Mouse (Mus musculus) myocyte (in vitro differentiated cells): ENCODE results near the gene Gemin8. TPM values are rescaled to one million over a fixed set of nuclear protein-coding genes. Genes with fewer than 3 reads are reported as not detected.

ENCODE experiments used
- H3K27me3 ChIP-seq: one replicate; pipeline ENCODE4 v1.6.1; 2011; ENCODE audit not compliant: control insufficient read depth, insufficient read depth, insufficient read length
- H3K36me3 ChIP-seq: one replicate; pipeline ENCODE4 v1.6.1; 2011; ENCODE audit not compliant: control insufficient read depth, insufficient read depth
- H3K4me2 ChIP-seq: one replicate; pipeline ENCODE4 v1.6.1; 2011; ENCODE audit warnings: low read depth, control low read depth
- H3K4me3 ChIP-seq: one replicate; pipeline ENCODE4 v1.5.1; 2011; ENCODE audit warnings: mild to moderate bottlenecking, control low read depth, moderate library complexity
- H3K79me2 ChIP-seq: one replicate; pipeline ENCODE4 v1.6.1; 2011; ENCODE audit not compliant: control insufficient read depth, insufficient read depth
- H3ac ChIP-seq: one replicate; pipeline ENCODE4 v1.6.1; 2011; ENCODE audit not compliant: control insufficient read depth, insufficient read length
- CEBPB ChIP-seq: IDR thresholded peaks from 2 replicates; pipeline ENCODE4 v1.6.1; 2011; ENCODE audit warnings: mild to moderate bottlenecking, moderate library complexity; ENCODE audit not compliant: poor library complexity, insufficient read depth, severe bottlenecking
- E2F4 ChIP-seq: IDR thresholded peaks from one replicate; pipeline ENCODE4 v1.6.1; 2011; ENCODE audit warnings: mild to moderate bottlenecking, control low read depth, moderate library complexity; ENCODE audit not compliant: insufficient read depth
- MAX ChIP-seq: IDR thresholded peaks from one replicate; pipeline ENCODE4 v1.6.1; 2011; ENCODE audit warnings: low read depth, mild to moderate bottlenecking, control low read depth
- MYOD1 ChIP-seq, 3 experiments: IDR thresholded peaks; one replicate each; pipeline ENCODE4 v1.6.1; 2011; ENCODE audit warnings: control low read depth in 2 of 3, low read depth in 2 of 3, mild to moderate bottlenecking in 2 of 3, moderate library complexity in 1 of 3; ENCODE audit not compliant: insufficient read length in 2 of 3, control insufficient read depth in 1 of 3
- MYOG ChIP-seq, 3 experiments: IDR thresholded peaks; one replicate each; pipeline ENCODE4 v1.6.1; 2011; ENCODE audit warnings: control low read depth in 2 of 3, low read depth in 2 of 3, mild to moderate bottlenecking in 2 of 3; ENCODE audit not compliant: insufficient read length in 2 of 3, control insufficient read depth in 1 of 3, insufficient read depth in 1 of 3
- POLR2A ChIP-seq: IDR thresholded peaks from one replicate; pipeline ENCODE4 v1.6.1; 2011; ENCODE audit warnings: low read depth, mild to moderate bottlenecking, control low read depth, moderate library complexity; ENCODE audit not compliant: insufficient read length
- POLR2AphosphoS2 ChIP-seq: IDR thresholded peaks from one replicate; pipeline ENCODE4 v1.6.1; 2011; ENCODE audit warnings: low read depth, control low read depth; ENCODE audit not compliant: insufficient read length
- REST ChIP-seq: IDR thresholded peaks from one replicate; pipeline ENCODE4 v1.6.1; 2011; ENCODE audit warnings: mild to moderate bottlenecking, control low read depth, moderate library complexity; ENCODE audit not compliant: insufficient read depth, insufficient read length
- SRF ChIP-seq: IDR thresholded peaks from one replicate; pipeline ENCODE4 v1.6.1; 2011; ENCODE audit warnings: low read depth; ENCODE audit not compliant: control insufficient read depth, insufficient read length
- TCF12 ChIP-seq: IDR thresholded peaks from one replicate; pipeline ENCODE4 v1.6.1; 2011; ENCODE audit warnings: mild to moderate bottlenecking, control low read depth; ENCODE audit not compliant: poor library complexity, insufficient read depth, severe bottlenecking
- TCF3 ChIP-seq: IDR thresholded peaks from one replicate; pipeline ENCODE4 v1.6.1; 2011; ENCODE audit warnings: low read depth, control low read depth; ENCODE audit not compliant: insufficient read length
- USF1 ChIP-seq: IDR thresholded peaks from one replicate; pipeline ENCODE4 v1.6.1; 2011; ENCODE audit warnings: low read depth, mild to moderate bottlenecking, control low read depth, moderate library complexity
- polyA plus RNA-seq: library from polyadenylated mRNA; unstranded; fragments of >200 nt; fragmentation: generic; extraction: Trizol; gene quantifications from one replicate; pipeline ENCODE4 v1.2.1, GENCODE M21; 2012; ENCODE audit warnings: missing spikeins

Gemin8 gene
- polyA plus RNA-seq, 1 experiment: 6.6 TPM

DNA sequence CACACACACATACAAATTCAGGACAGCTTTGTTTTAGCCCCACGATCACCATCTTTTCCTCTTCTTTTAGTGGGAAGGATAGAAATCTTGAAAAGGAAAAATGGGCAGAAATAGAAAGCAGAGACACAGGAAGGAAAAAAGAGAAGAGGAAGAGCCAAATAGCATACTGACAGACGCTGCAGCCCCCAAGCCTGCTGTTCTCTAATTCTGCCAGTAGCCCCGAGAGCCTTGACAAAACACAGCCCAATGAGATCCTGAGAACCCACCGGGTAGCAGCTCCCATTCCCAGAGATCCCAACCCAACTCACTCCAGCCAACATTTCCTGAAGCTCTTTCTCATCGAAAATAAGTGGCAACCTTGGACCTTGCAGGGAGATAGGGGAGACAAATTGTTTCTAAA is 49.1 kb downstream of the Gemin8 start:
- Histone ChIP-seq H3K4me3 (no peak overlapping the region), H3K4me2 (no peak overlapping the region), H3K36me3 (no peaks in the 10 kb centered on the region), H3K27me3 (no peaks in the 10 kb centered on the region), H3ac (no peak overlapping the region), H3K79me2 (no peaks in the 10 kb centered on the region)
- TF ChIP-seq MAX: no peak
- no peak for TF ChIP-seq TCF3
- no peak for TF ChIP-seq REST
- no peak for TF ChIP-seq SRF
- TF ChIP-seq MYOD1 (IDR thresholded peaks at IDR 0.05; ENCODE audit: control insufficient read depth in 1 of 3, insufficient read length in 2 of 3, low read depth in 2 of 3): no peak
- TF ChIP-seq CEBPB: no peak
- no peak for TF ChIP-seq E2F4
- no peak for TF ChIP-seq USF1
- no peak for TF ChIP-seq POLR2AphosphoS2
- no peak for TF ChIP-seq TCF12
- TF ChIP-seq MYOG (IDR thresholded peaks at IDR 0.05; ENCODE audit: control insufficient read depth in 1 of 3, insufficient read depth in 1 of 3, insufficient read length in 2 of 3, low read depth in 2 of 3): no peak
- TF ChIP-seq POLR2A: no peak

- Histone ChIP-seq H3ac (no peak overlapping the region), H3K27me3 (no peaks in the 10 kb centered on the region)
- no peak for TF ChIP-seq POLR2A
- no peak for TF ChIP-seq MYOG (IDR thresholded peaks at IDR 0.05; ENCODE audit: control insufficient read depth in 1 of 3, insufficient read depth in 1 of 3, insufficient read length in 2 of 3, low read depth in 2 of 3)
- TF ChIP-seq TCF3: no peak
- TF ChIP-seq MAX: no peak
- TF ChIP-seq TCF12: no peak
- TF ChIP-seq E2F4: no peak
- TF ChIP-seq REST: no peak
These were observed 56.6 kb downstream of the Gemin8 start for GRCm38 (mm10) chrX:166226856-166227255.

DNA sequence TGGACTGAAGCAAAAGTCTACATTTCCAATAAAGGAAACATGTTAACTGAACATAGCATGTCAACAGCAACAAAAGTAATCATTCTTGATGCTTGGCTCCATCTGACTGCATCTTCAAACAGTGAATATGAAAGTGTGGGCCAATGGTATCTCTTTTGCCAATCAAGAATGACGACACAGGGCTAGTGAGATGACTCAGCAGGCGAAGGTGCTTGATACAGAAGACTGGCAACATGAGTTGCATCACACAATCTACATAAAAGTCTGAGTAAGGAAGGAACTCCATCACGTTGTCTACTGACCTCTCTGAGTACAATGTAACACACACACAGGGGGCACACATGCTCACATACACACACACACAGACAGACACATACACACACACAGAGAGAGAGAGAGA is 59.5 kb downstream of the Gemin8 start:
- Histone ChIP-seq H3K79me2 (no peaks in the 10 kb centered on the region), H3K27me3 (no peaks in the 10 kb centered on the region), H3K4me3 (no peak overlapping the region), H3K4me2 (no peak overlapping the region), H3ac (no peak overlapping the region), H3K36me3 (no peaks in the 10 kb centered on the region)
- TF ChIP-seq SRF (no peak), POLR2A (no peak), CEBPB (no peak), TCF12 (no peak), MYOG (IDR thresholded peaks at IDR 0.05; ENCODE audit: control insufficient read depth in 1 of 3, insufficient read depth in 1 of 3, insufficient read length in 2 of 3, low read depth in 2 of 3) (no peak), TCF3 (no peak), POLR2AphosphoS2 (no peak)

More at GRCm38 (mm10) chrX:166226856-166227255, 56.6 kb downstream of the Gemin8 start:
- Histone ChIP-seq H3K79me2 (no peaks in the 10 kb centered on the region), H3K36me3 (no peaks in the 10 kb centered on the region), H3K4me2 (no peak overlapping the region), H3K4me3 (no peak overlapping the region)

DNA sequence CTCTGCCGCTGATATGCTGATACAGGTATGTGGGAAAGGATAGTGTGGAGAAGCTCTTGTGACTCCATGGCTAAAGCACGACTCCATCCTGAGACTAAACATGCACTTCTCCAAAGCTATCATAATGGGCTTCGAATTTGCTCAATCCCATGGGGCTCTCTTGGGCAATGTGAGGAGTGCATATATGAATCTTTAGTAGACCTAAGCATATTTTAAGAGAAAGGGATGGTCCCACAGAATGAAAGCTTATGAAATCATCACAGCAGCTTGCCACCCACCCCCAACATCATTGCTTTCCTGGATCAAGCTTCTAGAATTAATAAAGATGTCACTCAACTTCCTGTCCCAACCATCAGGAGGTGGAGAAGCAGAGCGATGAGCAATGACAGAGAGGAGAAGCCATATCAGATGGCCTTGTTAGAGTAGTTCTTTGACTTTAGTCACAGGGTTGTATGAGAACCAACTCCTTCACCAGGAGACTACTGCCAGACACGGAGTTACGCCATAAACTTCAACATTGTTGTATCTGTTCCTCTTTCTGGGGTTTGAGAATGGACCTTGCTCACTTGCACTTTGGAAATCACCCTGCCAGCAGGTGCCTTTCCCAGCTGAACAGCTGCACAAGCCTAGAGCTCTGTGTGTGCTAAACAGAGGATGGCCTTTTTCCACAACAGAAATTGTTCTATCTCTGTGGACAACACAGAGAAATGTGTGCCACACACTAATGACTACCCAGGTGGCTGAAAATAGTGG is 60.4 kb downstream of the Gemin8 start:
- H3K36me3 ChIP-seq: no peaks in the 10 kb centered on the region
- no peaks in the 10 kb centered on the region for H3K79me2 ChIP-seq
- H3K4me3 ChIP-seq: no peak overlapping the region
- H3K27me3 ChIP-seq: no peaks in the 10 kb centered on the region
- H3K4me2 ChIP-seq: no peak overlapping the region
- peak in 1 of 3 experiments; percentile 17 for TF ChIP-seq MYOG (IDR thresholded peaks at IDR 0.05; ENCODE audit: control insufficient read depth in 1 of 3, insufficient read depth in 1 of 3, insufficient read length in 2 of 3, low read depth in 2 of 3)
- no peak for TF ChIP-seq REST
- peak in 1 of 3 experiments; percentile 12 for TF ChIP-seq MYOD1 (IDR thresholded peaks at IDR 0.05; ENCODE audit: control insufficient read depth in 1 of 3, insufficient read length in 2 of 3, low read depth in 2 of 3)
- TF ChIP-seq SRF: no peak
- no peak overlapping the region for H3ac ChIP-seq

- H3K79me2 ChIP-seq: no peaks in the 10 kb centered on the region
- no peak overlapping the region for H3K4me3 ChIP-seq
- H3K4me2 ChIP-seq: peak overlapping the region; percentile 69
- no peaks in the 10 kb centered on the region for H3K36me3 ChIP-seq
- no peaks in the 10 kb centered on the region for H3K27me3 ChIP-seq
- H3ac ChIP-seq: no peak overlapping the region
- TF ChIP-seq MYOG (IDR thresholded peaks at IDR 0.05; ENCODE audit: control insufficient read depth in 1 of 3, insufficient read depth in 1 of 3, insufficient read length in 2 of 3, low read depth in 2 of 3): no peak
- TF ChIP-seq TCF3: no peak
- no peak for TF ChIP-seq CEBPB
- no peak for TF ChIP-seq TCF12
- TF ChIP-seq POLR2AphosphoS2: no peak
- no peak for TF ChIP-seq MYOD1 (IDR thresholded peaks at IDR 0.05; ENCODE audit: control insufficient read depth in 1 of 3, insufficient read length in 2 of 3, low read depth in 2 of 3)
- TF ChIP-seq REST: no peak
- TF ChIP-seq MAX: no peak
- TF ChIP-seq POLR2A: no peak
- TF ChIP-seq USF1: no peak
- TF ChIP-seq E2F4: no peak
- TF ChIP-seq SRF: no peak
These were observed 65.9 kb downstream of the Gemin8 start for GRCm38 (mm10) chrX:166236131-166236530.
